Mouse (Mus musculus): ENCODE data around the gene Lrrn3.

DNA sequence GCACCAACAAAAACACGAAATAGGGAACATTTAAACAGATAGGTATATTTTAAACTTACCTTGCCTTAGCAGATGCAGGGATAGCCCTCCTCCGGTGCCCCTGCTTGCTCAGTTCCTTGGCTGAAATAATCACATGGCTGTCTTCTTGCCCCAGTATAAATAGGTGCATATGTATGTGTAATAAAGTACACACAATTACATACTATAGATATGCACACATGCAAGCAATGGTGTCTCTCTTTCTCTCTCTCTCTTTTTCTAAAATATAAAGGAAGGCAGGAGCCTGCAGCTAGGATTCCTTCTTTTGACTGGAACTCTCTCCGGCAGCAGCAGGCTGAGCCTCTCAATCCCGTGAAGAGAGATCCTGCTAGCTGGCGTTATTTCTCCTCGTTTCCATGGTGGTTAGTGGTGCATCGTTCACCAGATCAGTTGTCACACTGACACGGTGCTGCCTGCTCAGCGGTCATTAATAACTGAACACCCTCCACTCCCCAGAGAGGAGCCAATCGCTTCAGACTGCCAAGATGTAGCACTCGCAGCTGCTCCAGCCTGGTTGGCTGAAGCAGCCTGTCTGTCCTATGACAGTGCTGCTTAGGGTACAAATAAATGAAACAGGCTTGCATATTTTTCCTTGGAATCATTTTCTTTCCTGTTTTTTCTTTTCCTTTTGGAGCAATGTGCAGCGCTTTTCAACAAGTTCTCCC is 567 bp downstream of the Lrrn3 start:
- TF ChIP-seq POLR2A (IDR thresholded peaks at IDR 0.05; ENCODE audit: extremely low read depth, insufficient read depth, low read length): no peak
- TF ChIP-seq CTCF (IDR thresholded peaks at IDR 0.05; ENCODE audit: low read depth, low read length): no peak
